Mouse (Mus musculus) intestine, embryonic 16.5 days (tissue): ENCODE results near the gene A4galt. TPM values are rescaled to one million over a fixed set of nuclear protein-coding genes. Genes with fewer than 3 reads are reported as not detected.

Experiments
- ATAC-seq: fragments of 200-750 bp; cut with Nextera tagmentation; 2 replicates; pipeline ENCODE4 v1.8.0; 2017; ENCODE audit warnings: moderate TSS enrichment, moderate library complexity
- H3K27ac ChIP-seq: fragments of 300-500 bp; sonication (generic); 2 replicates; pipeline ENCODE4 v1.5.1; 2014; ENCODE audit warnings: mild to moderate bottlenecking, low read length
- H3K27me3 ChIP-seq: fragments of 300-500 bp; sonication (generic); replicated peaks from 2 replicates; pipeline ENCODE4 v1.6.1; 2014; ENCODE audit warnings: low read length, control low read depth, mixed read lengths; ENCODE audit not compliant: control insufficient read depth, insufficient read depth
- H3K36me3 ChIP-seq: fragments of 300-500 bp; sonication (generic); 2 replicates; pipeline ENCODE4 v1.6.1; 2014; ENCODE audit warnings: low read length, control low read depth; ENCODE audit not compliant: control insufficient read depth, insufficient read depth
- H3K4me1 ChIP-seq: fragments of 300-500 bp; sonication (generic); 2 replicates; pipeline ENCODE4 v1.6.1; 2014; ENCODE audit warnings: low read length, control low read depth, mixed read lengths; ENCODE audit not compliant: control insufficient read depth, insufficient read depth
- H3K4me2 ChIP-seq: fragments of 300-500 bp; sonication (generic); 2 replicates; pipeline ENCODE4 v1.6.1; 2014; ENCODE audit warnings: low read depth, low read length, control low read depth
- H3K4me3 ChIP-seq: fragments of 300-500 bp; sonication (generic); 2 replicates; pipeline ENCODE4 v1.5.1; 2014; ENCODE audit warnings: mild to moderate bottlenecking, low read length
- H3K9ac ChIP-seq: fragments of 300-500 bp; sonication (generic); 2 replicates; pipeline ENCODE4 v1.6.1; 2014; ENCODE audit warnings: low read depth, low read length
- H3K9me3 ChIP-seq: fragments of 300-500 bp; sonication (generic); 2 replicates; pipeline ENCODE4 v1.6.1; 2016; ENCODE audit warnings: low read length, control low read depth; ENCODE audit not compliant: control insufficient read depth
- WGBS: fragments of 180-500 bp; shearing (Covaris S2); extraction: QIAGEN DNeasy Blood & Tissue Kit; methylation state at CpG from one replicate; pipeline ENCODE4 v1.1.7; 2014; 5-methylcytosine and 5-hydroxymethylcytosine counted together
- polyA plus RNA-seq: library from polyadenylated mRNA; unstranded; fragments of >200 nt; fragmentation: Nextera tagmentation; extraction: Ambion mirVana; gene quantifications from 2 replicates; pipeline ENCODE4 v1.2.1, GENCODE M21; 2015

A4galt gene
- polyA plus RNA-seq, 1 experiment from 2014 or later, result 3.9 TPM

- Histone ChIP-seq H3K4me1 (peaks cover 26% of the 10 kb centered on the region), H3K36me3 (no peaks in the 10 kb centered on the region), H3K27ac (peak overlapping the region; percentile 91), H3K4me3 (no peak overlapping the region), H3K9ac (0 out of 2 replicates have a peak overlapping the region, but pooled peaks have one; percentile 31), H3K9me3 (no peaks in the 10 kb centered on the region), H3K27me3 (no peaks in the 10 kb centered on the region), H3K4me2 (peak overlapping the region; percentile 34)
- WGBS, result 11% methylated on average over 11 of the region's 11 CpGs
- ATAC-seq, result peak; percentile 92
Observed at GRCm38 (mm10) chr15:83223208-83223962, 28.2 kb downstream of the A4galt start.

GRCm38 (mm10) chr15:83221721-83222120, 29.9 kb downstream of the A4galt start:
- Histone ChIP-seq H3K9ac (no peak overlapping the region), H3K4me1 (peaks cover 26% of the 10 kb centered on the region), H3K27me3 (no peaks in the 10 kb centered on the region), H3K9me3 (no peaks in the 10 kb centered on the region), H3K4me3 (no peak overlapping the region), H3K4me2 (no peak overlapping the region), H3K36me3 (no peaks in the 10 kb centered on the region), H3K27ac (no peak overlapping the region)
- 71% methylated on average over 4 of the region's 4 CpGs for WGBS
- no peak for ATAC-seq

- H3K27me3 ChIP-seq, result no peaks in the 10 kb centered on the region
- ATAC-seq, result no peak
- no peaks in the 10 kb centered on the region for H3K36me3 ChIP-seq
- no peaks in the 10 kb centered on the region for H3K9me3 ChIP-seq
- H3K4me2 ChIP-seq, result no peak overlapping the region
- 54% methylated on average over 9 of the region's 9 CpGs for WGBS
- peaks cover 22% of the 10 kb centered on the region for H3K4me1 ChIP-seq
- no peak overlapping the region for H3K4me3 ChIP-seq
- no peak overlapping the region for H3K27ac ChIP-seq
- peak overlapping the region; percentile 12; the same call in 1 of the 2 replicates for H3K9ac ChIP-seq
Observed at GRCm38 (mm10) chr15:83220368-83221013, 31.1 kb downstream of the A4galt start.

DNA sequence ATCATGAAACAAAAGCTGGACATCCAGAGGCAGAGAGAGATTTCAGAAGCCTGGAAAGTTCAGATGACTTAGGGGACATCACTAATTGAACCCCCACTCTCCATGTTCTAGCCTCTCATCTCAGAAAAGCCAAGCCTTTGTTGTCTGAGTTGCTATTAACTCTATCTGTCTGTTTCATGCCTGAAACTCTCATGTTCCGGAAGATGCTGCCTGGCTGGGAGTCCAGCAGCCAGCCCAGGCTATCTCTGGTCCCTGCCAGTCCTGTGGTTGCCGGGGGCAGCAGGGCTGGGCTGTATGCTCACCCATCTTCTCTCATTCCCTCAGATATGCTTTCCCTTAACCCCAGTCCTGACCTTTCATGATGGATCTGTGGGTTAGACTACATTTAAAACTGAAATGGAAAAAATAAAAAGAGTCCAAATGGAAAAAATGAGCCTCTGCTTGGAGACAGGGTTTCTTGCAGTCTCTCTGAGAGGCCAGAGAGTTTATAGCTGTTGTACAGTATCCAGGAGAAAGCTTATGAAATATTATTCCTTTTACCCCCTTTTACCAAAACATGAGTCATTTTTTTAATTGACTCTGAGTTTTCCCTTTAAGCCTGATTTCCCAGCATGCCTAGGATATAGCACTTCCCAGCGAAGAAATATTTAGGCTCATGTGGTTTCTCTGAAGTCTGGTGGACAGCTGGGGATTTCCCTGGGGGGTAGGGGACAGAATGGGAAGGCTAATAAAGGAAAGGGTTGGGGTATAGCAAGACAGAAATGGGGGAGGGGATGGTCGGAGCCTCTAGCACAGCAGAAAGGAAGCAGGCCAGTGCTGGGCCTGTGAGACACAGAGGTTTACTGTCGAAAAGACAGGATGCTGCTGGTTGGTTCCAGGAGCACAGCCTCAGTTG, 36.0 kb downstream of the A4galt start:
- Histone ChIP-seq H3K36me3 (no peaks in the 10 kb centered on the region), H3K4me1 (peaks cover 3% of the 10 kb centered on the region; the same call in 1 of the 2 replicates), H3K9me3 (no peaks in the 10 kb centered on the region), H3K9ac (0 out of 2 replicates have a peak overlapping the region, but pooled peaks have one; percentile 27), H3K27me3 (no peaks in the 10 kb centered on the region), H3K4me3 (no peak overlapping the region), H3K27ac (peak overlapping the region; percentile 90), H3K4me2 (no peak overlapping the region)
- WGBS, result 40% methylated on average over 5 of the region's 5 CpGs
- ATAC-seq, result peak; percentile 78

GRCm38 (mm10) chr15:83210229-83210628, 41.3 kb downstream of the A4galt start:
- Histone ChIP-seq H3K4me3 (peak overlapping the region; percentile 37), H3K36me3 (no peaks in the 10 kb centered on the region), H3K4me2 (peak overlapping the region; percentile 58), H3K9ac (peak overlapping the region; percentile 45), H3K9me3 (no peaks in the 10 kb centered on the region), H3K4me1 (peaks cover 5% of the 10 kb centered on the region; the same call in 1 of the 2 replicates), H3K27ac (no peak overlapping the region), H3K27me3 (no peaks in the 10 kb centered on the region)
- 20% methylated on average over 11 of the region's 11 CpGs for WGBS
- peak; percentile 34; the same call in 1 of the 2 replicates for ATAC-seq

DNA sequence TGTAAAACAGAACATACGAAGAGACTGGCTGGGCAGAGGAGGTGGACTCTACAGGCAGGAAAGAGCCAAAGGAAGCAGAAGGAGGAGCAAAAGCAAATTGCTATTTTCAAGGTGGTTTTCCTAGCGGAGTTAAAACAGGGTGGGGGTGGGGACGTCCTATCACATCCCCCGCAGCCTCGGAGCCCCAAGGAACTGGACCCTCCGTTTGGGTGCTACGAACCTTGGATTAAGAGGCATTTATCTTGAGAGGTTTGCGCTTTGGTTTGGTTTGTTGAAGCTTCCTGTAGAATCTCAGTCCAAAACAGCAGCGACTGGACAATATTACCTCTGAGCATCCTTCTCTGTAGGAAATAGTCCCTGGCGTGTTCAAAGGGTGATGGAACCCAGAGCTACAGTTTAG, 41.9 kb downstream of the A4galt start:
- peak overlapping the region; percentile 45 for H3K9ac ChIP-seq
- peak overlapping the region; percentile 37 for H3K4me3 ChIP-seq
- H3K27me3 ChIP-seq, result no peaks in the 10 kb centered on the region
- no peaks in the 10 kb centered on the region for H3K36me3 ChIP-seq
- no peak for ATAC-seq
- H3K4me1 ChIP-seq, result peaks cover 5% of the 10 kb centered on the region; the same call in 1 of the 2 replicates
- 0 out of 2 replicates have a peak overlapping the region, but pooled peaks have one; percentile 12 for H3K27ac ChIP-seq
- WGBS, result 12% methylated on average over 10 of the region's 10 CpGs
- H3K9me3 ChIP-seq, result no peaks in the 10 kb centered on the region
- peak overlapping the region; percentile 58 for H3K4me2 ChIP-seq

DNA sequence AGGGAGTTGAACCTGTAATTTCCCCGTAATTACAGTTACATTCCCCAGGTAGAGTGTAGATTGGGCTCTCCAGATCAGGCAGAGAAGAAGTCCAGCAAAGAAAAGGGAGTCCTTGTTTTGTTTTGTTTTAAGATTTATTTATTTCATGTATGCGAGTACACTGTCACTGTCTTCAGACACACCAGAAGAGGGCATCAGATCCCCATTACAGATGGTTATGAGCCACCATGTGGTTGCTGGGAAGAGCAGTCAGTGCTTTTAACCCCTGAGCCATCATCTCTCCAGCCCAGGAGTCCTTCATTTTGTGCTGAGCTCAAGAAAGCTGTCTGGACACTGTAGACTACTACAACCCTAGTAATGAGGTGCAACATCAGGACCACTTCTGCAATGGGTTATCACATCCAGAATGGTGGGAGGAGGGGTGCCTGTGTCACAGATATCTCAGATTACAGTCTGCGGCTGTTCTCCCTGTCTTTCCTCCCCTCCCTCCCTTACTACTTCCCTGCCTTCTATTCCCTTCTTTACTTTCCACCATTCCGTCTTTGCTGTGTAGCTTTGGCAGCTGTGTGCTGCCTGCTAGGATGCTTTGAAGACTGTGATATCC, 42.4 kb downstream of the A4galt start:
- 45% methylated on average over 4 of the region's 4 CpGs for WGBS
- Histone ChIP-seq H3K27me3 (no peaks in the 10 kb centered on the region), H3K9ac (no peak overlapping the region), H3K4me3 (peak overlapping the region; percentile 37), H3K36me3 (no peaks in the 10 kb centered on the region), H3K27ac (no peak overlapping the region), H3K4me1 (peaks cover 5% of the 10 kb centered on the region; the same call in 1 of the 2 replicates), H3K9me3 (no peaks in the 10 kb centered on the region), H3K4me2 (peak overlapping the region; percentile 58)
- peak; percentile 12; the same call in 1 of the 2 replicates for ATAC-seq

- H3K4me3 ChIP-seq, result no peak overlapping the region
- H3K4me2 ChIP-seq, result peak overlapping the region; percentile 47
- no peaks in the 10 kb centered on the region for H3K27me3 ChIP-seq
- H3K27ac ChIP-seq, result no peak overlapping the region
- H3K9ac ChIP-seq, result no peak overlapping the region; the same call in 1 of the 2 replicates
- peaks cover 2% of the 10 kb centered on the region; the same call in 1 of the 2 replicates for H3K4me1 ChIP-seq
- WGBS, result 17% methylated on average over 9 of the region's 10 CpGs
- H3K36me3 ChIP-seq, result no peaks in the 10 kb centered on the region
- ATAC-seq, result peak; percentile 57
- no peaks in the 10 kb centered on the region for H3K9me3 ChIP-seq
Observed at GRCm38 (mm10) chr15:83204731-83205451, 46.7 kb downstream of the A4galt start.
